Mouse (Mus musculus) cortical plate, adult 2 months (tissue): Measurements from ENCODE around the gene Svs1.

Source experiments
- CTCF ChIP-seq: fragments of 200-500 bp; IDR thresholded peaks from 2 replicates; pipeline ENCODE4 v1.5.1; 2011; ENCODE audit warnings: mild to moderate bottlenecking, control low read depth, low read length; ENCODE audit not compliant: insufficient read depth; ENCODE audit errors: extremely low read depth
- POLR2A ChIP-seq: fragments of 200-500 bp; IDR thresholded peaks from 2 replicates; pipeline ENCODE4 v1.6.1; 2011; ENCODE audit warnings: mild to moderate bottlenecking, low read length, control low read depth; ENCODE audit not compliant: insufficient read depth; ENCODE audit errors: extremely low read depth

- TF ChIP-seq CTCF (no peak), POLR2A (no peak)
Observed at GRCm38 (mm10) chr6:49025290-49025689, 38.6 kb downstream of the Svs1 start.
